8 mouse cellular contexts compared by ENCODE assay signal in genomic region chr4:141617299-141617698, GRCm38 (mm10). TPM values are rescaled to one million over a fixed set of nuclear protein-coding genes. Genes with fewer than 3 reads are reported as not detected.
DNase-seq lines count a peak whose midpoint lies in the region; ATAC-seq and TF ChIP-seq lines count a peak whose summit lies in the region.

No protein-coding gene starts in this region.

- peaks cover 11% of the 10 kb centered on the region for H3K4me1 ChIP-seq in forebrain, embryonic 12.5 days
- peaks cover 13% of the 10 kb centered on the region for H3K4me1 ChIP-seq in heart, postnatal 0 days (ENCODE audit: control insufficient read depth, insufficient read depth)
- H3K4me1 ChIP-seq in neural tube, embryonic 14.5 days (ENCODE audit: control insufficient read depth, insufficient read depth, low read length), result no peaks in the 10 kb centered on the region

- ATAC-seq in forebrain, embryonic 12.5 days (ENCODE audit: low FRiP score), result peak; percentile 18; the same call in 1 of the 2 replicates
- ATAC-seq in heart, postnatal 0 days (ENCODE audit: insufficient read depth, low read depth), result peak; percentile 65
- ATAC-seq in neural tube, embryonic 14.5 days (ENCODE audit: low read depth), result no peak

- H3K36me3 ChIP-seq in forebrain, embryonic 12.5 days (replicated peaks), result no peaks in the 10 kb centered on the region
- H3K36me3 ChIP-seq in heart, postnatal 0 days (replicated peaks; ENCODE audit: control insufficient read depth, insufficient read depth, low read length), result no peaks in the 10 kb centered on the region
- H3K36me3 ChIP-seq in neural tube, embryonic 14.5 days (ENCODE audit: control insufficient read depth, insufficient read depth, low read length), result no peaks in the 10 kb centered on the region

- H3K27me3 ChIP-seq in forebrain, embryonic 12.5 days, result peaks cover 18% of the 10 kb centered on the region
- H3K27me3 ChIP-seq in heart, postnatal 0 days (ENCODE audit: control insufficient read depth, insufficient read depth, low read length), result no peaks in the 10 kb centered on the region
- no peaks in the 10 kb centered on the region for H3K27me3 ChIP-seq in neural tube, embryonic 14.5 days (ENCODE audit: control insufficient read depth, insufficient read depth, low read length)

- H3K27ac ChIP-seq in forebrain, embryonic 12.5 days, result no peak overlapping the region
- H3K27ac ChIP-seq in heart, postnatal 0 days (ENCODE audit: low read depth), result peak overlapping the region; percentile 26; the same call in 1 of the 2 replicates
- H3K27ac ChIP-seq in neural tube, embryonic 14.5 days (ENCODE audit: low read depth, low read length), result no peak overlapping the region

- H3K9me3 ChIP-seq in forebrain, embryonic 12.5 days, result no peaks in the 10 kb centered on the region
- no peaks in the 10 kb centered on the region for H3K9me3 ChIP-seq in heart, postnatal 0 days (replicated peaks; ENCODE audit: control insufficient read depth, low read length)
- no peaks in the 10 kb centered on the region for H3K9me3 ChIP-seq in neural tube, embryonic 14.5 days (ENCODE audit: control insufficient read depth, low read length)

- peak; percentile 68 for TF ChIP-seq CTCF in heart, postnatal 0 days (IDR thresholded peaks at IDR 0.05; ENCODE audit: low read depth)

- peak overlapping the region; percentile 47 for H3K4me2 ChIP-seq in forebrain, embryonic 12.5 days
- H3K4me2 ChIP-seq in heart, postnatal 0 days (ENCODE audit: low read depth, low read length), result peak overlapping the region; percentile 62
- peak overlapping the region; percentile 30 for H3K4me2 ChIP-seq in neural tube, embryonic 14.5 days (ENCODE audit: low read depth, low read length)

- TF ChIP-seq EP300 in heart, postnatal 0 days (IDR thresholded peaks at IDR 0.05; ENCODE audit: low read depth), result 0 out of 2 replicates have a peak, but pooled peaks have one; percentile 35

- WGBS in forebrain, embryonic 12.5 days, result 6% methylated on average over 20 of the region's 20 CpGs
- 6% methylated on average over 20 of the region's 20 CpGs for WGBS in heart, postnatal 0 days
- 6% methylated on average over 19 of the region's 20 CpGs for WGBS in neural tube, embryonic 14.5 days

- peak overlapping the region; percentile 29; the same call in 1 of the 2 replicates for H3K9ac ChIP-seq in forebrain, embryonic 12.5 days
- peak overlapping the region; percentile 39; the same call in 1 of the 2 replicates for H3K9ac ChIP-seq in heart, postnatal 0 days (replicated peaks; ENCODE audit: low read depth, low read length)
- H3K9ac ChIP-seq in neural tube, embryonic 14.5 days (replicated peaks; ENCODE audit: low read depth, low read length), result no peak overlapping the region

- peak; percentile 18 to 48 for DNase-seq in CD8-positive naive resting alpha-beta T cell, adult 2 months (ENCODE audit: low read depth in 2 of 2, low spot score in 2 of 2)
- peak; percentile 53 for DNase-seq in adrenal gland, adult 8-10 months
- peak; percentile 68 for DNase-seq in heart, postnatal 0 days (ENCODE audit: low spot score)
- DNase-seq in kidney, postnatal 25 days, result peak; percentile 81 to 88
- DNase-seq in lung, adult 18-20 months, result peak; percentile 75 to 80
- DNase-seq in thymus, postnatal 10 days (ENCODE audit: low spot score in 2 of 2), result peak; percentile 51 to 80

- peak overlapping the region; percentile 18 for H3K4me3 ChIP-seq in forebrain, embryonic 12.5 days (replicated peaks)
- peak overlapping the region; percentile 35 for H3K4me3 ChIP-seq in heart, postnatal 0 days (ENCODE audit: low read depth, low read length)
- no peak overlapping the region for H3K4me3 ChIP-seq in neural tube, embryonic 14.5 days (ENCODE audit: low read depth, low read length)

RNA-seq across cellular contexts. Expression of gene Tmem82, which starts 1.1 kb away (rescaled TPM):
- 1 to 10 TPM; 1.1 to 2.7 (median 2.1) TPM for total RNA-seq in adrenal gland, adult 8-10 months (2022)
- 0.09 and 0.33 TPM in 2 replicates for polyA plus RNA-seq in forebrain, embryonic 12.5 days (2016; fragmentation: Nextera tagmentation; extraction: Ambion mirVana)
- 0.89 and 6.1 TPM in 2 replicates for total RNA-seq in heart, postnatal 0 days (2014; rRNA removed; ENCODE audit: low replicate concordance)
- 6.8 and 7.3 TPM in 2 replicates for polyA plus RNA-seq in heart, postnatal 0 days (2015; fragmentation: Nextera tagmentation; extraction: Ambion mirVana)
- polyA plus RNA-seq in neural tube, embryonic 14.5 days (2014; fragmentation: Nextera tagmentation; extraction: Ambion mirVana), result 0.12 and 0.26 TPM in 2 replicates

RNA-seq across cellular contexts. Expression of gene Slc25a34, which starts 6.3 kb away (rescaled TPM):
- total RNA-seq in adrenal gland, adult 8-10 months (2022), result 1 to 10 TPM; 1.3 to 5.1 (median 2.6) TPM
- polyA plus RNA-seq in forebrain, embryonic 12.5 days (2016; fragmentation: Nextera tagmentation; extraction: Ambion mirVana), result not detected in 2 replicates
- 12.8 and 56.2 TPM in 2 replicates for total RNA-seq in heart, postnatal 0 days (2014; rRNA removed; ENCODE audit: low replicate concordance)
- polyA plus RNA-seq in heart, postnatal 0 days (2015; fragmentation: Nextera tagmentation; extraction: Ambion mirVana), result 17.9 and 20.6 TPM in 2 replicates
- polyA plus RNA-seq in neural tube, embryonic 14.5 days (2014; fragmentation: Nextera tagmentation; extraction: Ambion mirVana), result not detected in 2 replicates

RNA-seq across cellular contexts. Expression of gene Fblim1, which starts 11.4 kb away (rescaled TPM):
- 10 to 100 TPM; 10.2 to 21.0 (median 17.6) TPM for total RNA-seq in adrenal gland, adult 8-10 months (2022)
- 17.3 and 19.8 TPM in 2 replicates for polyA plus RNA-seq in forebrain, embryonic 12.5 days (2016; fragmentation: Nextera tagmentation; extraction: Ambion mirVana)
- total RNA-seq in heart, postnatal 0 days (2014; rRNA removed; ENCODE audit: low replicate concordance), result 48.3 and 61.5 TPM in 2 replicates
- polyA plus RNA-seq in heart, postnatal 0 days (2015; fragmentation: Nextera tagmentation; extraction: Ambion mirVana), result 47.1 and 57.5 TPM in 2 replicates
- 29.1 and 32.9 TPM in 2 replicates for polyA plus RNA-seq in neural tube, embryonic 14.5 days (2014; fragmentation: Nextera tagmentation; extraction: Ambion mirVana)

RNA-seq across cellular contexts. Expression of gene Plekhm2, which starts 47.4 kb away (rescaled TPM):
- total RNA-seq in adrenal gland, adult 8-10 months (2022), result 10 to 100 TPM; 64.3 to 87.0 (median 76.1) TPM
- 5.2 and 6.6 TPM in 2 replicates for polyA plus RNA-seq in forebrain, embryonic 12.5 days (2016; fragmentation: Nextera tagmentation; extraction: Ambion mirVana)
- total RNA-seq in heart, postnatal 0 days (2014; rRNA removed; ENCODE audit: low replicate concordance), result 43.3 and 52.9 TPM in 2 replicates
- 5.6 and 7.0 TPM in 2 replicates for polyA plus RNA-seq in heart, postnatal 0 days (2015; fragmentation: Nextera tagmentation; extraction: Ambion mirVana)
- 5.3 and 6.5 TPM in 2 replicates for polyA plus RNA-seq in neural tube, embryonic 14.5 days (2014; fragmentation: Nextera tagmentation; extraction: Ambion mirVana)

Comparison
In these comparisons a context has a peak if more than half of its experiments do, and no peak if none do; other contexts are left out.
1. DNase-seq: peak in every context shown above with its lines; median percentile 84 in kidney, postnatal 25 days; 78 in lung, adult 18-20 months; 68 in heart, postnatal 0 days; 66 in thymus, postnatal 10 days; 53 in adrenal gland, adult 8-10 months; 33 in CD8-positive naive resting alpha-beta T cell, adult 2 months.
2. RNA of gene Slc25a34, which starts 6.3 kb away (polyA plus RNA-seq): 17.9 to 20.6 TPM in heart, postnatal 0 days; not detected in neural tube, embryonic 14.5 days and not detected in forebrain, embryonic 12.5 days; every median in the first group is over 10 times any median in the second.
3. Peak in every context shown above with its lines, with median percentiles within 50 percentile points of each other: H3K4me2 ChIP-seq.